Mouse (Mus musculus): ENCODE results near the gene Hsbp1.

Gene Hsbp1

GRCm38 (mm10) chr8:119385854-119386253 is 41.6 kb downstream of the Hsbp1 start:
- in situ Hi-C loops (cut with MseI, MboI): loop anchor here in 1 of 2 experiments (10.0 kb wide), 2 partner anchors 71 to 161 kb away; no protein-coding TSS in a partner anchor

DNA sequence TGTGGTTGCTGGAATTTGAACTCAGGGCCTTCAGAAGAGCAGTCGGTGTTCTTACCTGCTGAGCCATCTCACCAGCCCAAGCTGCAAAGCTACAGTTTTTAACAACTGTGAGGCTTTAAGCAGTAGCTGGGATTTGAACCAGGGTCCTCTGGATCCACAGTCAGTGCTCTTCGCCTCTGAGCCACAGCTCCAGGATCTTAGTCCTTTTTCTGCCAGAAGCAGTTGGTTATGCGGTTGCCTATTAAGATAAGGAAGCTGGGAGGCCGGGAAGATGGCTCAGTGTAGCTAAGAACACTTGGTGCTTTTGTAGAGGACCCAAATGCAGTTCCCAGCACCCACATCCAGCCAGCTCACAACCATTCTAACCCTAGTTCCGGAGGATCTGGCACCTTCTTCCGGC is 42.7 kb downstream of the Hsbp1 start:
- in situ Hi-C loops (cut with MseI, MboI): loop anchor here in 1 of 2 experiments (10.0 kb wide), 2 partner anchors 72 to 162 kb away; no protein-coding TSS in a partner anchor

- in situ Hi-C loops (cut with MseI, MboI): no loop called here
Observed at GRCm38 (mm10) chr8:119394097-119394496, 49.8 kb downstream of the Hsbp1 start.

- in situ Hi-C loops (cut with MseI, MboI): no loop called here
Observed at GRCm38 (mm10) chr8:119394524-119395026, 50.3 kb downstream of the Hsbp1 start, which contains the start of gene Mlycd. Gene Mlycd, plus strand, starts transcription at chr8:119394878.

DNA sequence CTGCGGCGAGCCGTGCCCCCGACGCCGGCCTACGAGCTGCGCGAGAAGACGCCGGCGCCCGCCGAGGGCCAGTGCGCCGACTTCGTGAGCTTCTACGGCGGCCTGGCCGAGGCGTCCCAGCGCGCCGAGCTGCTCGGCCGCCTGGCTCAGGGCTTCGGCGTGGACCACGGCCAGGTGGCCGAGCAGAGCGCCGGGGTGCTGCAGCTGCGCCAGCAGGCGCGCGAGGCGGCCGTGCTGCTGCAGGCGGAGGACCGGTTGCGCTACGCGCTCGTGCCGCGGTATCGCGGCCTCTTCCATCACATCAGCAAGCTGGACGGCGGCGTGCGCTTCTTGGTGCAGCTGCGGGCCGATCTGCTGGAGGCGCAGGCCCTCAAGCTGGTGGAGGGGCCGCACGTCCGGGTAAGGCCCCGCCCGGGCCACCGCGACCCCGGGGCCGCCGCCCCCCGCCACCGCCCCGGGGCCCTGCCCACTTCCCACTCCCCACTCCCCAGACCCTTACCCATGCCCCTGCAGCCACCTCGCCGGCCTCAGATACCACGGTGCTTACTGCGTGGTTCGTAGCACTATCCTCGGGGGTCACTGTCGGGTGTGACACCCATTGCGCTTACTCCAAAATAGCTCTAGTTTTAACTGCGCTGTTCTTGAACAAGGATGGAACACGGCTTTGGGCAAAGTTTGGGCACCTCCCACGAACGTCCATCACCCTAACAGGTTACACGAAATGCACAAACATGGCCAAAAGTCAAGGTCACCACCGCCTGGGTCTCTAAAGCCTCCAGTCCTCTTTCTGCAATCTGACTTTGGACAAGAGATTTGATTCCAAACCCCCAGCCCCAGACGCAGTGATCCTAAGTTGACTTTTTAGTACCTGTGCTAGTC is 51.0 kb downstream of the Hsbp1 start:
- in situ Hi-C loops (cut with MseI, MboI): no loop called here
